Mouse (Mus musculus) limb, embryonic 10.5 days (tissue): ENCODE data around the gene Uqcr10. TPM values are rescaled to one million over a fixed set of nuclear protein-coding genes. Genes with fewer than 3 reads are reported as not detected.
A peak's percentile ranks its signal among the peaks of the same experiment; 100 is the strongest.

Experiments
- DNase-seq: peaks from one replicate; pipeline ENCODE4 v3.0.0-alpha.2; 2017; ENCODE audit warnings: low spot score
- H3K27ac ChIP-seq: fragments of 300-500 bp; sonication (generic); 2 replicates; pipeline ENCODE4 v1.5.1; 2016; ENCODE audit warnings: mild to moderate bottlenecking
- H3K27me3 ChIP-seq: fragments of 300-500 bp; sonication (generic); 2 replicates; pipeline ENCODE4 v1.6.1; 2016; ENCODE audit warnings: low read depth, mild to moderate bottlenecking; ENCODE audit not compliant: poor library complexity, severe bottlenecking
- H3K36me3 ChIP-seq: fragments of 300-500 bp; sonication (generic); 2 replicates; pipeline ENCODE4 v1.6.1; 2016; ENCODE audit warnings: mild to moderate bottlenecking, moderate library complexity
- H3K4me1 ChIP-seq: fragments of 300-500 bp; sonication (generic); 2 replicates; pipeline ENCODE4 v1.6.1; 2016
- H3K4me3 ChIP-seq: fragments of 300-500 bp; sonication (generic); 2 replicates; pipeline ENCODE4 v1.5.1; 2016; ENCODE audit warnings: mild to moderate bottlenecking, moderate library complexity
- H3K9me3 ChIP-seq: fragments of 300-500 bp; sonication (generic); replicated peaks from 2 replicates; pipeline ENCODE4 v1.6.1; 2016; ENCODE audit warnings: mild to moderate bottlenecking
- WGBS: fragments of 180-500 bp; shearing (Covaris S2); methylation state at CpG from one replicate; pipeline ENCODE4 v1.1.7; 2016; 5-methylcytosine and 5-hydroxymethylcytosine counted together
- polyA plus RNA-seq: library from polyadenylated mRNA; unstranded; fragments of >200 nt; fragmentation: Nextera tagmentation; extraction: Ambion mirVana; gene quantifications from 2 replicates; pipeline ENCODE4 v1.2.1, GENCODE M21; 2016

The Uqcr10 gene
- polyA plus RNA-seq, 1 experiment from 2014 or later = 672 TPM

GRCm38 (mm10) chr11:4705178-4705577 lies 1.0 kb upstream of the Uqcr10 start:
- H3K36me3 ChIP-seq = peaks cover 28% of the 10 kb centered on the region
- H3K27ac ChIP-seq = peak overlapping the region; percentile 72
- no peak for DNase-seq
- no peaks in the 10 kb centered on the region for H3K9me3 ChIP-seq
- peaks cover 16% of the 10 kb centered on the region for H3K4me1 ChIP-seq
- H3K4me3 ChIP-seq = peak overlapping the region; percentile 66
- WGBS = 14% methylated on average over 4 of the region's 4 CpGs
- no peaks in the 10 kb centered on the region for H3K27me3 ChIP-seq

- peaks cover 16% of the 10 kb centered on the region for H3K4me1 ChIP-seq
- peak overlapping the region; percentile 66 for H3K4me3 ChIP-seq
- H3K36me3 ChIP-seq = peaks cover 35% of the 10 kb centered on the region
- DNase-seq = no peak
- no peaks in the 10 kb centered on the region for H3K27me3 ChIP-seq
- 5% methylated on average over 12 of the region's 12 CpGs for whole genome bisulfite sequencing
- peak overlapping the region; percentile 85 for H3K27ac ChIP-seq
- no peaks in the 10 kb centered on the region for H3K9me3 ChIP-seq
Observed at GRCm38 (mm10) chr11:4703688-4704071, 462 bp downstream of the Uqcr10 start.

GRCm38 (mm10) chr11:4700726-4701125 lies 3.4 kb downstream of the Uqcr10 start:
- no peak overlapping the region for H3K27ac ChIP-seq
- no peaks in the 10 kb centered on the region for H3K9me3 ChIP-seq
- H3K4me1 ChIP-seq = peaks cover 16% of the 10 kb centered on the region
- H3K27me3 ChIP-seq = no peaks in the 10 kb centered on the region
- H3K4me3 ChIP-seq = no peak overlapping the region
- WGBS = 92% methylated on average over 8 of the region's 8 CpGs
- DNase-seq = no peak
- H3K36me3 ChIP-seq = peaks cover 35% of the 10 kb centered on the region

- H3K4me1 ChIP-seq = no peaks in the 10 kb centered on the region
- DNase-seq = no peak
- no peak overlapping the region for H3K27ac ChIP-seq
- no peaks in the 10 kb centered on the region for H3K27me3 ChIP-seq
- H3K9me3 ChIP-seq = no peaks in the 10 kb centered on the region
- peaks cover 29% of the 10 kb centered on the region for H3K36me3 ChIP-seq
- WGBS = 50% methylated on average over 7 of the region's 7 CpGs
- H3K4me3 ChIP-seq = no peak overlapping the region
Observed at GRCm38 (mm10) chr11:4697043-4697983, 6.8 kb downstream of the Uqcr10 start.

- no peaks in the 10 kb centered on the region for H3K36me3 ChIP-seq
- 93% methylated on average over 11 of the region's 11 CpGs for WGBS
- H3K9me3 ChIP-seq = no peaks in the 10 kb centered on the region
- no peaks in the 10 kb centered on the region for H3K4me1 ChIP-seq
- no peak overlapping the region for H3K27ac ChIP-seq
- no peaks in the 10 kb centered on the region for H3K27me3 ChIP-seq
- no peak for DNase-seq
- no peak overlapping the region for H3K4me3 ChIP-seq
Observed at GRCm38 (mm10) chr11:4692162-4692561, 12.0 kb downstream of the Uqcr10 start.

GRCm38 (mm10) chr11:4691213-4691612 lies 12.9 kb downstream of the Uqcr10 start:
- Histone ChIP-seq H3K27ac (no peak overlapping the region), H3K9me3 (no peaks in the 10 kb centered on the region), H3K27me3 (no peaks in the 10 kb centered on the region), H3K4me1 (no peaks in the 10 kb centered on the region), H3K4me3 (no peak overlapping the region), H3K36me3 (no peaks in the 10 kb centered on the region)
- no peak for DNase-seq
- WGBS = 69% methylated on average over 10 of the region's 10 CpGs

- Histone ChIP-seq H3K27me3 (no peaks in the 10 kb centered on the region), H3K4me1 (no peaks in the 10 kb centered on the region), H3K9me3 (no peaks in the 10 kb centered on the region), H3K4me3 (no peak overlapping the region), H3K27ac (no peak overlapping the region), H3K36me3 (no peaks in the 10 kb centered on the region)
- DNase-seq = no peak
- 84% methylated on average over 7 of the region's 7 CpGs for WGBS
Observed at GRCm38 (mm10) chr11:4690353-4690752, 13.8 kb downstream of the Uqcr10 start.

- no peak for DNase-seq
- H3K9me3 ChIP-seq = no peaks in the 10 kb centered on the region
- no peaks in the 10 kb centered on the region for H3K4me1 ChIP-seq
- H3K36me3 ChIP-seq = peaks cover 10% of the 10 kb centered on the region
- H3K27me3 ChIP-seq = no peaks in the 10 kb centered on the region
- WGBS = 62% methylated on average over 11 of the region's 11 CpGs
- H3K4me3 ChIP-seq = no peak overlapping the region
- H3K27ac ChIP-seq = no peak overlapping the region
Observed at GRCm38 (mm10) chr11:4688632-4689380, 15.3 kb downstream of the Uqcr10 start.

GRCm38 (mm10) chr11:4687874-4688273 lies 16.3 kb downstream of the Uqcr10 start:
- Histone ChIP-seq H3K27ac (no peak overlapping the region), H3K4me1 (no peaks in the 10 kb centered on the region), H3K4me3 (no peak overlapping the region), H3K27me3 (no peaks in the 10 kb centered on the region), H3K9me3 (no peaks in the 10 kb centered on the region), H3K36me3 (peaks cover 19% of the 10 kb centered on the region)
- WGBS = 31% methylated on average over 3 of the region's 3 CpGs
- no peak for DNase-seq

- Histone ChIP-seq H3K27me3 (no peaks in the 10 kb centered on the region), H3K4me1 (no peaks in the 10 kb centered on the region), H3K27ac (no peak overlapping the region), H3K9me3 (no peaks in the 10 kb centered on the region), H3K4me3 (no peak overlapping the region), H3K36me3 (peaks cover 28% of the 10 kb centered on the region)
- 76% methylated on average over 3 of the region's 3 CpGs for WGBS
- DNase-seq = no peak
Observed at GRCm38 (mm10) chr11:4687027-4687426, 17.1 kb downstream of the Uqcr10 start.

GRCm38 (mm10) chr11:4685510-4685909 lies 18.6 kb downstream of the Uqcr10 start:
- Histone ChIP-seq H3K27me3 (no peaks in the 10 kb centered on the region), H3K4me3 (no peak overlapping the region), H3K27ac (no peak overlapping the region), H3K36me3 (peaks cover 43% of the 10 kb centered on the region), H3K9me3 (no peaks in the 10 kb centered on the region), H3K4me1 (no peaks in the 10 kb centered on the region)
- WGBS = 86% methylated on average over 5 of the region's 5 CpGs
- DNase-seq = no peak

- 89% methylated on average over 4 of the region's 4 CpGs for WGBS
Observed at GRCm38 (mm10) chr11:4685071-4685470, 19.1 kb downstream of the Uqcr10 start.

GRCm38 (mm10) chr11:4684186-4684585 lies 20.0 kb downstream of the Uqcr10 start:
- no peak overlapping the region for H3K27ac ChIP-seq
- H3K36me3 ChIP-seq = peaks cover 54% of the 10 kb centered on the region
- DNase-seq = no peak
- no peak overlapping the region for H3K4me3 ChIP-seq
- 30% methylated on average over 6 of the region's 6 CpGs for WGBS
- no peaks in the 10 kb centered on the region for H3K27me3 ChIP-seq
- peaks cover 9% of the 10 kb centered on the region for H3K4me1 ChIP-seq
- H3K9me3 ChIP-seq = no peaks in the 10 kb centered on the region

More at GRCm38 (mm10) chr11:4685071-4685470, 19.1 kb downstream of the Uqcr10 start:
- Histone ChIP-seq H3K9me3 (no peaks in the 10 kb centered on the region), H3K4me1 (0 out of 2 replicates have a peak, but pooled peaks cover 2% of the 10 kb centered on the region), H3K36me3 (peaks cover 46% of the 10 kb centered on the region), H3K27ac (no peak overlapping the region), H3K27me3 (no peaks in the 10 kb centered on the region), H3K4me3 (no peak overlapping the region)
- DNase-seq = no peak
